Mouse (Mus musculus) gastrocnemius, postnatal 4 days (tissue): Measurements from ENCODE around the gene Clrn1. TPM values are rescaled to one million over a fixed set of nuclear protein-coding genes. Genes with fewer than 3 reads are reported as not detected.
"Not testable (repeated sequence)": the region's sequence is repeated elsewhere in the genome, so short reads cannot be mapped to it uniquely, and the experiment has no call there.

ENCODE experiments used
- DNase-seq, 2 experiments: peaks; one replicate each; pipeline ENCODE4 v3.0.0; 2021 to 2022; ENCODE audit warnings: low spot score in 2 of 2, mixed read lengths in 2 of 2
- long read RNA-seq, 2 experiments: library from polyadenylated mRNA; stranded (forward); transcript quantifications; one replicate each; pipeline ENCODE4 v2.0.0; 2021
- total RNA-seq, 2 experiments: library from RNA; stranded (reverse); gene quantifications; 2 replicates each; pipeline ENCODE4 v1.2.3; 2021

Clrn1 gene
- not detected for total RNA-seq
- long read RNA-seq, experiment 1 = 0 reads
- long read RNA-seq, experiment 2 = 0 reads

DNA sequence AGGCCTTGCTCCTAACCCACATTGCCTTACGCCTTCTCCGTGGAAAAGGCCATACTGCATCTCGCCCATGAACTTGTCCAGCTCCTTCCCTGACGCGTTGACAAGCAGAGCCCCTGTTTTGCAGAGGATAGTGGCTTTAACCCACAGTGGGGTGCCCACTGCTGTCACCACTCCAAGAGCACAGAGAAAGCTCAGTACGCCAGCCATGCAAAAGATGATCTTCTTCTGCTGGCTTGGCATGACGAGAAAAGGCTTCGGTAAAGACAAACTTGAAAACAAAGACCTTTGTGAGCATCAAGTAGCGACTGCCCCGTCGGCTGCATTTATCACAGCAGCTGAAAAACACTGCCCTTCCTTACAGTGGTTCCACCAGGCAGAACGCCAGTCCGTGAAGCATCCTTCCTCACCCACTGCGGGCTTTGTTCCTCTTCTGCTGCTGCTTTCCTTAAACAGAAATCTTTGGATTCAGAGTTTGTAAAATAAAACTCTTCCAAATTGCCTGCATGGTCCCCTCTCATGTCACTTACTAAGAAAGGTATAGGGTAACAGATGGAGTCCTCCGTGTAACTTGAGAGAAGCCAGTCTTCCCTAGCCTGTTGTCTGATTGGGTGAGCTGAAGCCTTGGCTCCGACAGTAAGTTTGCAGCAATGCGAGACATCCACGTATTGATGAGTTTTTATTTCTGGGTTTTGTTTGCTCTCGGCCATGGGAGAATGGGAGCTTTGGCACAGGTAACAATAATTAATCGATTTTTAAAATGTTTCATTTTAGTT, at the start of gene Clrn1:
Clrn1 (minus strand) TSS at position 540 of the 773 bp plus-strand sequence.
- DNase-seq = no peak

DNA sequence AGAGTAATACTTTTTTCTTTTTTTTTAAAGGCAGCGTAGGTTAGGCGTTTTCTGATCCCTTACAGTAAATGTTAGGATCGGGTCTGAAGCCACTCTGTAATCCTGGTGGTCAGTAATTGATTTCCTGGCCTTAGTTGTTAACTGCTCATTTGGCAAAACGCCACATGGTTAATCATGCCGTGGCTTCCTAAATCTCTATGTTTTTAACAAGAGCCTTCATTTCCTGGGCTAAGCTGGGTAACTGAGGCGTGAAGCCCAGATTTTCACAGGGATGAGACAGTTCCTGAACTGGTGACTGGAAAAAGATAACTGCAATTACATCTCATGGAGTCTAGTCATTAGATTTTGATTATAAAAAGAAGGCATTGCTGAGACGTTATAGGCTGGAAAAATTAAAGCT, 38.9 kb upstream of the Clrn1 start:
- no peak for DNase-seq

DNA sequence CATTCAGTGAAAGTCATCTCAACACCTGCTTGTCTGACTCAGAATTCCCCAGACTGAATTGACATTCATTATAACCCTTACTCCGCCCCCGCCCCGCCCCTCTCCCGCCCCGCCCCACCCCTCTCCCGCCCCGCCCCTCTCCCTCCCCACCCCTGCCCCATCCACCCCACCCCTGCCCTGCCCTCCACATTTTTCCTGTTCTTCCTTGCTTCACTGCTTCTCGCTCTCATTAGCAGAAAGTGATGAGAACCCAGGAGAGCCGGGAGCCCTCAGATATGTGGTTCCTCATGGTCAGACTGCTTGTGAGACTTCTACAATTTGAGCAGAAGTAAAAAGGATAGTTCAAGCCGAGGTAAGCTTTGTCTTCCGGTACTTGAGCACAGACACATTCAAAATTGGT, 38.0 kb upstream of the Clrn1 start:
- no peak for DNase-seq

DNA sequence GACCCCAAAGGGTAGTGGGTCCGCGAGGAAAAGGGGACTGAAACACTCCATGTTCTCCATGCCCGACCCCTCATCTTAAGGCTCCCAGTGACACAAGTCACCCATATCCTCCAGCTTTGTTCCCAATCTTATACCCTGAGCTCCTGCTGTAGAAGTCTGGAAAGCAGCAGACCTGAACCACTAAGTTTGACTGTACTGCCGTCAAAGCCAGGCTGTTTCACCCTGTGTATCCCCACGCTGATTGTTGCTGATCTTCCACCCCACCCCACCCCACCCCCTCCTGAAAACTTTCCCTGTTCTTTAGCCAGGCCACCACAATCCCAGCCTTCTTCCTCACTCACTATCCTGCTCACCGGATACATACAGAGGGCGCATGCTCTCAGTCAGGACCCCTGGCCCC, 37.5 kb upstream of the Clrn1 start:
- no peak for DNase-seq

- DNase-seq = no peak
These were observed 36.2 kb upstream of the Clrn1 start for GRCm38 (mm10) chr3:58921316-58921715.

- DNase-seq = no peak
These were observed 19.5 kb upstream of the Clrn1 start for GRCm38 (mm10) chr3:58904656-58905055.

GRCm38 (mm10) chr3:58902051-58902758, 17.1 kb upstream of the Clrn1 start:
- DNase-seq = no peak

GRCm38 (mm10) chr3:58895131-58895530, 10.0 kb upstream of the Clrn1 start:
- DNase-seq = no peak

DNA sequence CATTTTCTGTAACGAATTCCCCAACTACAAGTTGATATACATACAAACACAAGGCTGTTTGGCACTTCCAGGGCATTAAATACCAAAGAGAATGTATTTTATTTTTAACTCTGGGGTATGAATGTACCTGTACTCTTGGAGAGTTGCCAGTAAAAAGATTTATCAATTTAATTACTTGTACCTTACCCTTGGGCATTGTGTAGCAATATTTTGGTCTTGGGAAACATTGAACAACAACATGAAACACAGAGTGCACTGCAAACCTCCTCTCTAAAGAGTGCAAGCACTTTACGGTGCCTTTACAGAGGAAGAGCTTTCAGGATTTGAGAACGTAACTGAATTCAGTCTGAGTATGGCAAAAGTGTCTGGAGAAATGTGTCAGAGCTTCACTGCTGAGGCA, 9.4 kb upstream of the Clrn1 start:
- no peak for DNase-seq

- no peak for DNase-seq
These were observed 4.5 kb upstream of the Clrn1 start for GRCm38 (mm10) chr3:58889670-58890069.

DNA sequence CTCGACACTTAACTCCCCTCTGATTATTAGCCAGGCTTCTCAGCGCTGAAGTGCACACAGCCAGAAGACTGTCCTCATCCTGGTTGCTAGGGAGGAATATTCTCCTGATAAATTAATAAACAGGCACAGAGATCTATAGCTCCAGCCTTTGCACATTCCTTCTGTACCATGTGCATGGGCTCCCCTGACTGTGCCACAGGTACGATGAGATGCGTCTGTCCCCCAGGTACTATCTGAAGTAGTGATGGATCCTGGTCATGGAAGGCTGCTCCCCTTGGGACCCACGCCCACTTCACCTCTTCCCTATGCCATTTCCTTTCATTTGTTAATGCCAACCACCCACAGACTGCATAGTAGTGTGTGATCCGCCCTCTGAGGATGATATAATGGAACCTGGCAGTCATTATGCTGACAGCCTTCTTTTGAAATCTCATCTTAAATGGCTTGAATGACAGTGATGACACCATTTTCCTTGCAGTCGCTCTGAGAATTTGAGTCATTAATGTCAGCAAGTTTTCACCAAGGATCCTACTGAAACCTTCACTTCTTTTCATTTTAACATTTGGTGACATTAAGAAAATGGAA, 3.1 kb upstream of the Clrn1 start:
- DNase-seq = no peak

GRCm38 (mm10) chr3:58887719-58888118, 2.6 kb upstream of the Clrn1 start:
- no peak for DNase-seq

GRCm38 (mm10) chr3:58883511-58883907, 1.6 kb downstream of the Clrn1 start:
- no peak for DNase-seq

- DNase-seq = no peak
These were observed 2.1 kb downstream of the Clrn1 start for GRCm38 (mm10) chr3:58882878-58883510.

GRCm38 (mm10) chr3:58881016-58881415, 4.1 kb downstream of the Clrn1 start:
- DNase-seq = no peak

DNA sequence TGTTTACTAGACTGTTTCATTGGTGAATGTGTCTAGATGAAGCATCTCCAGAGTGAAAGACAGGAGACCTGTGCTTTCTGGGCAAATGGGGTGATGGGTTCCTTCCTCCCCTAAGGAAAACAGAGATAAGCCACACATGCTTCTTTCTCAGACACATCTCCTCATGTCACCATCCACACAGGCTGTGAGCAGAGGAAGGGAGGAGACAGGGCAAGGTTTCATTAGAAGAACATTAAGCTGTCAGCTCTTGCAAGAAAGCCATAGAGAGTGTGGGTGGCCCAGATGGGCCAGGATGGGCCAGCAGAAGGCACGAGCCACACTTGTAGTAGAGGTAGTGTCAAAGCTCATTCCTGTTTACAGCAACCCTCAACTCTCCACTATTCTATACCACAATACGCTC, 5.0 kb downstream of the Clrn1 start:
- DNase-seq = no peak

GRCm38 (mm10) chr3:58871882-58872281, 13.3 kb downstream of the Clrn1 start:
- not testable (repeated sequence) for DNase-seq

DNA sequence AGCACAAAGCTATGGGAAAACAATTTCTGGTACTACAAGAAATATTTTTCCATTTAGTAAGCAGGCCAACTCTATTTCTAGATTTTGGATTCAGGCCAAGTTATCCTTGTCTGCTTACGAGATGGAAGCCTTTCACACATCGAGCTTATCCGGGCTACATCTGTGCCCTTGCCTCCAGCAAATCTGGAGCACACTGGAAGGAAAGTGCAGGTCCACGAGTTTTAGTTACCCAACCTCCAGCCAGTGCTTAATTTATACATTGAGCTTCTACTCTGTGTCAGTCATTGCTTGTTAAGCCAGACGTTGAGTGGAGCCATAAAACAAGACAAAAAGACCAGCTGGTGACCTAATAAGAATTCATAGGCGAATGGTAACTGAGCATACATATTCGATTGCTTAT, 19.4 kb downstream of the Clrn1 start:
- no peak for DNase-seq

GRCm38 (mm10) chr3:58862976-58863375, 22.2 kb downstream of the Clrn1 start:
- no peak for DNase-seq

DNA sequence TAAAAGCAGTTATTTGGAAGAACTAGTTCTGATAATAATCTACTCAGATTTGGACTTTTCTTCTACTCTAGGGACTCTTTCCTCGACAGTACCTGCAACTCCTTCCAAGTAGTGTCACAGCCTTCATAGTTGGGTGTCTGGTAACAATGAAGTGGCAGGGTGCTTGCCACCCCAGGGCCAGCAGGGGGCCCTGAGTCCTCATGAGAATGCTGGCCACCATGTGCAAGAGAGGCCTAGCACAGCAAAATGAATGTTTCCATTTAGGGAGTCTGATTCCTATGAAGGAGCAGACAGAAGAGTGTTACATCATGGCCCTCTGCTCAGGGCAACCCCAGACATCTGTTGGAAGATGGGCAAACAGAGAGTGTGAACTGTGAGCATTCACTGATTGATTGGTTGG, 41.7 kb downstream of the Clrn1 start:
- DNase-seq = no peak

- no peak for DNase-seq
These were observed 51.5 kb downstream of the Clrn1 start for GRCm38 (mm10) chr3:58833442-58834160.
